Mouse (Mus musculus): ENCODE measurements around the gene Ipo13.

Gene Ipo13

DNA sequence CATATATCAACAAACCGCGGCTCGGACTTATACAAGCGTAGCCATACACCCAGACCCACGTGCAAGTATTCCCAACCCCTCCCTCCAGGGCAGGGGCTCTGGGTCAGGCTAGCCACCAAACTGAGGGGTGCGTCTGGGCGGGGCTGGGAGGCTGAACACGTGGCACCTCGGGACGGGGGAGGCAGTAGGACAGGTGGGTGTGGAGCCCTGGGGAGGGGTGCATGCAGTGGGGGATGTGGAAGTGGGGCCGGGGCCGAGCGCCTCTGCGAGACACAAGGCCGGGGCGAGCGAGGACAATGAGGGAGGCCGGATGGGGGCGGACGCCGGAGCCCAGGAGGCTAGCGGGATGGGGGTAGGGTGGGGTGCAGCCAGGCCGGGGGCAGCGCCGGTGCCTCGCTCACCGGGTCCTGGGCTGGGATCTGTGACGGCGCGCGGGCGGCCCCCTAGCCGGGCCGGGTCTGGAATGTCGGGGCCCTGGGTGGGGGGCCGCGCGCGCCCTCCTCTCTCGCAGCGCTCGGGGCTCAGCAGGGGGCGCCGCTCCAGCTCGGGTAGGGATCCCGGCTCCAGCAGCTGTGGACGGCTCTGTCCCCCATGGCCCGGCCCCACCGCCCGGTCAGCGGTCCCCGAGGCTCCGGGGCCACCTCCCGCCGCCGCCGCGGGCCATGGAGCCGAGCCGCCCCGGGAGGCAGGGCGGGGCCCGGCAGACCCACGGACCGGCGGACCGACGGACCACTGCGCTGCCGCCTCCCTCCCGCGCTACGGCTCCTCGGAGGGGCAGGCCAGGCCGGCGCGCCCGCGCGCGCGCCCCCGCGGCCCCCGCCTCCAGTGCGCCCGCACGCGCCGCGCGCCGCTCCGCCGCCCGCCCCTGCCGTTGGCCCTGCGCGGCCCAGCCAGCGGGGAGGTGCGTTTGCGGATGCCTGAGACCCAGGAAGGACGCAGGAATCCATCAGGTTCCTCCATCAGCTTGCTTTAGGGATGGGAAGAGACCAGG lies 31.8 kb downstream of the Ipo13 start, which contains the start of gene B4galt2:
TSS of gene B4galt2 (minus strand) at position 787 of the 991 bp plus-strand sequence.
- DNase-seq (ENCODE audit: low read depth, low spot score): no peak

DNA sequence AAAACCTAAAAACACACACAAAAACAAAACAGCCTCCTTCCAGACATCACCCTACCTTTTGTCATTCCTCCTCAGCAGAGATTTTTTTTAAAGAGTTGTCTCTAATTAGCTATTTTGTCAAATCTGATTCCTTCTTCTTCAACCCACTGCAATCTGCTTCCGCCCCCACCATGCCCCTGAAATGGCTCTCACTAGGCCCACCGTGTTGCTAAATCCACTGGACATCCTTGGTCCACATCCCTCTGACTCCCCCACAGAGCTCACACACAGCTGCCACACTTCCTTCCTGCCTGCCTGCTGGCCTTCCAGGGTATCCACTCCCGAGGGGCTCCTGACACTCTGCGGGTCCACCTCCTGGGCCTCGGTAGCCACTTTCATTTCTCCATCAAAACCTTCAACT lies 36.1 kb downstream of the Ipo13 start:
- DNase-seq (ENCODE audit: low read depth, low spot score): no peak

- DNase-seq (ENCODE audit: low read depth, low spot score): no peak
Measured at GRCm38 (mm10) chr4:117878301-117878700, 36.5 kb downstream of the Ipo13 start.

DNA sequence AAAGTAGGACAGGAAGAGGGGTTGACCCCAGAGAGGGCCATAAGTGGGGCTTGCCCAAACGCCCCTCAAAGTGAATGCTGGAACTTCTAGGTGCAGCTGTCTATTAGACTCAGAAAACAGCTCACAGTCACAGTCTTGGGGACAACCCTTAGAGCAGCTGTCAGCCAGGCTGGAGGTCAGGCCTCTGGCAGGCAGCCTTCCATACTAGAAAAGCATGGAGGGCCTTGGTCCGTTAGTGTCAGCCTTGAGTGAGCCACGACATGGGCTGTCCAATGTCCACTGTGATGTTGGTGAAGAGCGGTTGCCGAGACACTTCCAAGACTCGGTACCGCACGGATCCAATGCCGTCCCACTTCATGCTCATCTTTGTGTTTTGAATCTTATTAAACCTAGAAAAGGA lies 41.2 kb downstream of the Ipo13 start:
- no peak for DNase-seq (ENCODE audit: low read depth, low spot score)

- no peak for DNase-seq (ENCODE audit: low read depth, low spot score)
Measured at GRCm38 (mm10) chr4:117872471-117872886, 42.3 kb downstream of the Ipo13 start, which contains the start of gene Ccdc24. Gene Ccdc24 (minus strand): TSS chr4:117872557.

GRCm38 (mm10) chr4:117871787-117872186 lies 43.0 kb downstream of the Ipo13 start:
- DNase-seq (ENCODE audit: low read depth, low spot score): no peak

DNA sequence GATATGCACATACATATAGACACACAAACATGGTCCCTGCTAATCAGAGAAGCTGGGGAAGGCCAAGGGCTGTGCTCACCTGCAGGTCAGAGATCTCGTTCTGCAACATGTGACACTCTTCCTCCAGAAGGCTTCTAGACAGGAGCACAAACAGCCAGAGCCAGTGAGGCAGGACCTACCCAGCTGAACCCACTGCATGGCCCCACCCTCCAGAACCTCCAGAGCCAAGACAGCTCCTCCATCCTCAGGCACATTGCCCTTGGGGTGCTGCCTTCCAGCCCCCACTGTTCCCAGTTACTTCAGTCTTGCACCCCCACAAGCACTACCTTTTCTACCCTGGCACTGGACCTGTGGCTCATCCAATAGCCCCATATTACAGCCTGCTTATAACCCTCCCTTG lies 44.4 kb downstream of the Ipo13 start:
- no peak for DNase-seq (ENCODE audit: low read depth, low spot score)

DNA sequence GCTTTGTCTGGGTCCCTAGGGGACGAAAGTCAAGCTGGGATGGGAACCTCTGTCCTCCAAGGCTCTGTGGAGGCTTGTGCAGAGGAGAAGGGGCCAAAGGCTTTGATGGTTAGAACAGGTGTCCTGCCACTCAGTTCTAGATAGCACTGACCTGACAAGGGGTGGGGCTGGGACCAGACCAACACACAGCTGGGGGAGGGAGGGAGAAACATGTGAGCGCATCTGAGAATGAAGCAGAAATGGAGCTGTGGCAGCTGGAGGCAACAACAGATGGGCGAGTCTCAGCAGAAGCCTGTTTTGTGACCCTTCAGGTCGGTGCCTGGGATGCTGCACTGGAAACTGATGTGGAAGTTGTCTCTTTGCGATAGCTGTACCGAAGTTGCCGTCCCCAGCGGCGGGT lies 45.5 kb downstream of the Ipo13 start:
- no peak for DNase-seq (ENCODE audit: low read depth, low spot score)

GRCm38 (mm10) chr4:117867823-117868222 lies 47.0 kb downstream of the Ipo13 start:
- DNase-seq (ENCODE audit: low read depth, low spot score): no peak

DNA sequence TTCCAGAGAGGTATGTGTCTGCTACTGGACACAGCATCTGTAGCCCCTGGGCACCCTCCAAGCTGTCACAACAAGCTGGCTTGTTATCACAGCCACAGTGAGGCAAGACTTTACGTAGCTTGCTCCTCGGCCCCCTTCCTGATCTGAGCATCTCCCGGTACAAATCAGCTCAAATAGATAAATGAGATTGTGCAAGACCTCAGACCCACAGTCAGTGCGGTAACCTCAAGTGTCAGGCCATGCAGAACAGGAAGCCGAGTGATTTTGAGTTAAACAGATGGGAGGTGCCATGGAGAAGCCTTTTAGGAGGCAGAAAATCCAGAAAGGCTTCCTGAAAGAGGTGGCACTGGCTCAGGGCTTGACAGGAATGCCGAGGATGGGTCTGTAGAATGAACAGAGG lies 47.8 kb downstream of the Ipo13 start:
- no peak for DNase-seq (ENCODE audit: low read depth, low spot score)

DNA sequence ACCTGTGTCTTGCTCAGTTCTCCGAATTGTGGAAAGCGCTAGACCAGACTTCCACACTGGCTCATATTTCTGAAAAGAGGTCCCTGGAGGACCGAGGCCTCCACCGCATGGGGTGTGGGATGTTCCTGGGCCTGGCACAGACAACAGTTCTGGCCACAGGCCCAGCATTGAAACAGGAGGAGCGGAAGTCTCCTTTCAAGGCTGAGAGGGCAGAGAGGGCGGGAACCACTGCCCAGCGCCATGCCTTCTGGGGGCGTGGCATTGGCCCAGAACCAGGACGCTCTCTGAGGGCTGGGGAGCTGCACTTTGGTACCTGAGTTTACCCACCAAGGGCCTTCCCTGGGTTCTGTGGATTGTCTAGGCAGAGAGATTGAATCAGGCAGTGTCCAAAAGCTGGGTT lies 48.7 kb downstream of the Ipo13 start:
- no peak for DNase-seq (ENCODE audit: low read depth, low spot score)

GRCm38 (mm10) chr4:117862823-117863222 lies 52.0 kb downstream of the Ipo13 start:
- DNase-seq (ENCODE audit: low read depth, low spot score): no peak

DNA sequence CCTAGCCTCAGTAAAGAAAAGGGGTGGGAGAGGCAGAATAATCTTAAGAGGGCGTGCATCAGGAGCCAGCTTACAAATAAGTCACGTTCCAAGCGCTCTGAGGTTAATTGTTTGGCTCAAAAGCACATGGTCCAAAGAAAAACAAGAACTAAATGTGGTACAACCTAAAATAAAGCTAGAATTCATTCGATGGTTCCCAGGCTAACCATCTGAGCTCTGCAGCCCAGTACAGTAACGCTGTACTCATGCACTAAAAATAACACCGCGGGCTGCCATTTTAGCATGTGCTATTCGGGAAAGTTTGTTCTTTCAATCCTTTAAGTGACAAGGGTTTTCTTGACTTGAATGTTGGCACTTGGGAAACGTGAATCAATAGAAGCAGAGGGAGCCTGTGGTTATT lies 54.2 kb downstream of the Ipo13 start:
- DNase-seq (ENCODE audit: low read depth, low spot score): no peak

DNA sequence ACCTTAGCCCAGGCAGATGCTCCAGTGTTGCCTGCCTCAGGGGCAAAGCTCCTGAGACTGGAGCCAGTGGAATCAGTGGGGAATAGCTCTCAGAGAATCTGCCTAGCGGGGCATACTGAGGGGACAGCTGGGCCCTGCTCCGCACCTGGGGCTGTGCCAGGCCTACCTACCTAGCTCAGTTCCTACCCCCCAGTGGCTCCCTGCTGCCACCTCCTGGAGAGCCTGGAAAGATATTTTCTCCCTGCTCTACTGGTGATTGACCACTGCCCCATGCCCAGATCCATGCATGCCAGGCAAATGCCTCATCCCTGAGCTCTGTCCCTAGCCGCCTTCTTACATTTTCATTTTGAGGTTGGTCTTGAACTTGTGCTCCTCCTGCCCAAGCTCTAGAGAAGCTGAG lies 56.0 kb downstream of the Ipo13 start:
- no peak for DNase-seq (ENCODE audit: low read depth, low spot score)

GRCm38 (mm10) chr4:117855146-117855545 lies 59.7 kb downstream of the Ipo13 start:
- DNase-seq (ENCODE audit: low read depth, low spot score): no peak

GRCm38 (mm10) chr4:117852152-117852868 lies 62.5 kb downstream of the Ipo13 start:
- no peak for DNase-seq (ENCODE audit: low read depth, low spot score)

DNA sequence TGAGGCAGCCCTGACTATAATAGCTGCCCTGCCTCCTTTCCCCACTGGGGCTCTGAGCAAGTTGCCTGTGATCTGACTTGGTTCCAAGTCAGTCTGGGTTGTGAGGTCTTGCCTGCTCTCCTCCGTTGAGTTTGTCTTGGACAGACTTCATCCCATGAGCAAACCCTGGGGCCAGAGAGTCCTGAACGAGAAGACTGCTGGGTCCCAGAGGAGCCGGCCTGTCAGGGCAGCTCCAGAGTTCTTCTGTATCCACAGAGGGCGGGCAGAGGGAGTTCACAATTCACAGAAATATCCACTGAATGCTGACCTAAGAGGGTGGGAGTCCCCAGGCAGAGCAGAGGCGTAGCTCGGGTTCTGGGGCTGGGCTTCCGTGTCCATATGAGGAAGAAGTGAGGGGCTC lies 63.9 kb downstream of the Ipo13 start:
- no peak for DNase-seq (ENCODE audit: low read depth, low spot score)

GRCm38 (mm10) chr4:117850176-117850575 lies 64.6 kb downstream of the Ipo13 start:
- DNase-seq (ENCODE audit: low read depth, low spot score): no peak

DNA sequence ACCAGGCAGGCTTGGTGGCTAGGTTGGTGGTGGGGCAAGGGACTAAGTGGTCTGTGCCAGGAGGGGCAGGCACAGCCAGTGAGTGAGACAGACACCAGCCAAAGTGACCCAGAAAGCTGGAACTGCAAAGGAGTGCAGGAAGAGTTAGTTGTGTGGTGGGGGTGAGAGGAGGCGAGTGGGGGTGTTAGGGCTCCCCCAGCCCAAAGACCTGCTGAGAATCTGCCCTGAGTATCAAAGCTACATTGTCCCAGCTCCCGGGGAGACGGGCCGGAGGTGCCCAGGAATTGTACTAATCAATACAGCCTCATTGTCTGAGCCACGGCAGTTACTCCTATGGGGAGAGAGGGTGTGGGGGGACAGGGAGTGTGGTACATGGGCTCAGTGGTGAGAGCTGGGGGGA lies 65.3 kb downstream of the Ipo13 start:
- no peak for DNase-seq (ENCODE audit: low read depth, low spot score)

- no peak for DNase-seq (ENCODE audit: low read depth, low spot score)
Measured at GRCm38 (mm10) chr4:117849063-117849462, 65.7 kb downstream of the Ipo13 start.

GRCm38 (mm10) chr4:117847011-117847410 lies 67.8 kb downstream of the Ipo13 start:
- no peak for DNase-seq (ENCODE audit: low read depth, low spot score)

- DNase-seq (ENCODE audit: low read depth, low spot score): no peak
Measured at GRCm38 (mm10) chr4:117846261-117846660, 68.5 kb downstream of the Ipo13 start.

- DNase-seq (ENCODE audit: low read depth, low spot score): no peak
Measured at GRCm38 (mm10) chr4:117845316-117845715, 69.5 kb downstream of the Ipo13 start.

Measured in WW6 (cell line).